Mouse (Mus musculus): ENCODE results near the gene Sowaha. TPM values are rescaled to one million over a fixed set of nuclear protein-coding genes. Genes with fewer than 3 reads are reported as not detected.
"Not testable (repeated sequence)": the region's sequence is repeated elsewhere in the genome, so short reads cannot be mapped to it uniquely, and the experiment has no call there.

Sowaha gene
- polyA plus RNA-seq, 1 experiment from 2014 or later = 0.62 TPM

DNA sequence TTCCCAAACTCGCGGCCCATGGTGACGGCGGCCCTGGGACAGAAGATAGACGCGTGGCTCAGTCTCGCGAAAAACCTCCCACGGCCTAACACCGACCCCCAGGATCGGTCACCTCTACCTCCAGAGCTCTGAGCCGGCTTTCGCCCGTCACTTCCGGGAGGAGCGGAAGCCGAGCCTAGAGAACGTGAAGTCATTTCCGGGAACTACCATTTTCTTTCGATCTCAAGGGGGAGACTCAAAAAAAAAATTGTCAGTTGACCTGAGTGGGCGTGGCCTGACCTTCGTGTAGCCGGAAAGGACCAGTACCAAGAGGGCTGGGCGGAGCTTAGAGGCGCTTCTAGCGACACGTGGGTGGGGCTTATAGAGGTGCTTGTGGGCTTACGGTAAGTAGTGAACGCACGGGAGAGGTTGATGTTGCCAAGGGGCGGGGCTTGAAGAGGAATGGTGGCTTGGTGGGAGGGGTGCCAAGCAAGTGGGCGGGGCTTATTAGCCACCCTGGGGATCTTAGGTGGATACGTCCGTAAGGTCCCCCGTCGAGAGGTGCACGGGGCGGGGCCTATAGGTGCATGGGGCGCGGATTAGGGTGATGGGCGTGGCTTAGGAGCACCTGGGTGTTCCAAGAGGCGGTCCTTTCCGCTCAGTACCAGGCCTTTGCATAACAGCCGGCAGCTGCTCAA is 49.3 kb downstream of the Sowaha start, which contains the start of the genes Uqcrq and Gdf9:
Uqcrq (minus strand) TSS at position 162 of the 677 bp plus-strand sequence.
Gdf9 (plus strand) TSS at position 354 of the 677 bp plus-strand sequence.
- peak within 1 kb of the TSS; percentile 86 for H3K27ac ChIP-seq (ENCODE audit: low read length)
- peak within 1 kb of the TSS; percentile 82 for H3K9ac ChIP-seq (replicated peaks; ENCODE audit: low read depth)
- H3K36me3 ChIP-seq (ENCODE audit: insufficient read depth, low read length) = no peaks in the 10 kb centered on the region
- H3K4me2 ChIP-seq (replicated peaks; ENCODE audit: low read depth, low read length) = peak within 1 kb of the TSS; percentile 65
- H3K9me3 ChIP-seq (ENCODE audit: low read length) = no peaks in the 10 kb centered on the region
- no peaks in the 10 kb centered on the region for H3K27me3 ChIP-seq (replicated peaks; ENCODE audit: insufficient read depth, low read length)
- 1% methylated on average over 43 of the region's 44 CpGs for WGBS
- ATAC-seq (peak; percentile 95), DNase-seq (ENCODE audit: low spot score) (peak; percentile 100)
- H3K4me1 ChIP-seq (ENCODE audit: insufficient read depth, low read depth, low read length) = 0 out of 2 replicates have a peak, but pooled peaks cover 4% of the 10 kb centered on the region
- peak; percentile 81 for TF ChIP-seq EP300 (IDR thresholded peaks at IDR 0.05)
- no peak for TF ChIP-seq CTCF (IDR thresholded peaks at IDR 0.05)
- peak within 1 kb of the TSS; percentile 71 for H3K4me3 ChIP-seq (ENCODE audit: low read depth, low read length)

DNA sequence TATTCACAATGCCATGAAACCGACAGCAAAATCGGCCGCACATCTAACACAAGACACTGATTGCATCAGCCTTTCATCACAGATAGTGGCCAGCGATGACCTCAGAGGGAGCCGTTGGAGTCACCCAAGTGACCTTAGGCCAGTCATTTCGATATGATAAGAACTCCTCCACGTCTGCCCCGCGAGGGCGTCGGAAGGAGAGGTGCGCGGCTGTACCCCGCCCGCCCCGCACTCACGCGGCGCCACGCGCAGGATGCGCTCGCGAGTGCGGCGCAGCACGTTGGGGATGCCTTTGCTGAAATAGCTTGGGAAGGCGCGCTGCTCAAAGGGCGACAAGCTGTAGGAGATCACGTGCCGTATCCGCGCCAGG is 49.8 kb downstream of the Sowaha start:
- no peaks in the 10 kb centered on the region for H3K9me3 ChIP-seq (ENCODE audit: low read length)
- peak; percentile 33 for ATAC-seq
- DNase-seq (ENCODE audit: low spot score) = no peak
- no peak for TF ChIP-seq CTCF (IDR thresholded peaks at IDR 0.05)
- under 1% methylated on average over 34 of the region's 34 CpGs for WGBS
- H3K36me3 ChIP-seq (ENCODE audit: insufficient read depth, low read length) = no peaks in the 10 kb centered on the region
- no peaks in the 10 kb centered on the region for H3K27me3 ChIP-seq (replicated peaks; ENCODE audit: insufficient read depth, low read length)
- H3K4me2 ChIP-seq (replicated peaks; ENCODE audit: low read depth, low read length) = peak overlapping the region; percentile 65
- 0 out of 2 replicates have a peak, but pooled peaks cover 4% of the 10 kb centered on the region for H3K4me1 ChIP-seq (ENCODE audit: insufficient read depth, low read depth, low read length)
- H3K4me3 ChIP-seq (ENCODE audit: low read depth, low read length) = peak overlapping the region; percentile 71
- H3K27ac ChIP-seq (ENCODE audit: low read length) = peak overlapping the region; percentile 86
- H3K9ac ChIP-seq (replicated peaks; ENCODE audit: low read depth) = peak overlapping the region; percentile 82

DNA sequence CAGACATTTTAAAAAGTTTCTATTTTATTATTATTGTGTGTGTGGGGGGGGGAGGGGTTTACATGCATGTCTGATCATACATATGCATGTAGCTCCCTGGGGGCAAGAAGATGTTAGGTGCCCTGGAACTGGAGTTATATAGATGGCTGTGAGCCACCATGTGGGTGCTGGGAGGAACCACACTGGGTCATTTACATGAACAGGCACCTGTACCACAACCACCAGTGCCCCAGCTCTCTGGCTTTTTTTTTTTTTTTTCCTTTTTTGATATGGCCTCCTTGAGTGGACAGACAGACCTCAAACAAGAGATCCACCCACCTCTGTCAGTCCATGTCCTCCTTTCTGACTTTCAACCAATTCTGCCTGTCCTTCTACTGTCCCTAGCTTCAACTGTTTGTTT is 50.9 kb downstream of the Sowaha start:
- Histone ChIP-seq H3K27me3 (replicated peaks; ENCODE audit: insufficient read depth, low read length) (no peaks in the 10 kb centered on the region), H3K36me3 (ENCODE audit: insufficient read depth, low read length) (no peaks in the 10 kb centered on the region), H3K27ac (ENCODE audit: low read length) (no peak overlapping the region), H3K9ac (replicated peaks; ENCODE audit: low read depth) (no peak overlapping the region), H3K4me1 (ENCODE audit: insufficient read depth, low read depth, low read length) (0 out of 2 replicates have a peak, but pooled peaks cover 4% of the 10 kb centered on the region), H3K4me3 (ENCODE audit: low read depth, low read length) (no peak overlapping the region), H3K9me3 (ENCODE audit: low read length) (no peaks in the 10 kb centered on the region), H3K4me2 (replicated peaks; ENCODE audit: low read depth, low read length) (no peak overlapping the region)
- DNase-seq (ENCODE audit: low spot score) (no peak), ATAC-seq (no peak)
- TF ChIP-seq CTCF (IDR thresholded peaks at IDR 0.05) (no peak), EP300 (IDR thresholded peaks at IDR 0.05) (no peak)

DNA sequence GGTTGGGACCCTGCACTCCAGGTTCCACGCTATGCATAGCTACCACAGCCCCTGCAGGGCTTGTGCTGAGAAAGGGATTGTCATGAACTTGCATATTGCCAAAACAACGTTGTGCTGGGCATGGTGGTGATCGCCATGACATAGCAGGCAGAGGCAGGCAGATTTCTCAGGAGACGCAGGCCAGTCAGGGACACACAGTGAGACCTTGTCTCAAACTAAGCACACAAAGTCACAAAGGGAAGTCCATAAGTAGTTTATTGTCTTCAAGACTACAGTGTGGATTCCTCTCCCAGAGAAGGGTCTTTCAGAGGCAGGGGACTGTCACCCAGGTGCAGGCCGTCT is 51.4 kb downstream of the Sowaha start:
- H3K27ac ChIP-seq (ENCODE audit: low read length) = no peak overlapping the region
- ATAC-seq (no peak), DNase-seq (ENCODE audit: low spot score) (no peak)
- H3K9ac ChIP-seq (replicated peaks; ENCODE audit: low read depth) = no peak overlapping the region
- no peaks in the 10 kb centered on the region for H3K36me3 ChIP-seq (ENCODE audit: insufficient read depth, low read length)
- H3K27me3 ChIP-seq (replicated peaks; ENCODE audit: insufficient read depth, low read length) = no peaks in the 10 kb centered on the region
- H3K9me3 ChIP-seq (ENCODE audit: low read length) = no peaks in the 10 kb centered on the region
- no peak overlapping the region for H3K4me2 ChIP-seq (replicated peaks; ENCODE audit: low read depth, low read length)
- WGBS = 91% methylated on average over 5 of the region's 5 CpGs
- H3K4me1 ChIP-seq (ENCODE audit: insufficient read depth, low read depth, low read length) = 0 out of 2 replicates have a peak, but pooled peaks cover 4% of the 10 kb centered on the region
- H3K4me3 ChIP-seq (ENCODE audit: low read depth, low read length) = no peak overlapping the region
- TF ChIP-seq EP300 (IDR thresholded peaks at IDR 0.05) (no peak), CTCF (IDR thresholded peaks at IDR 0.05) (no peak)

DNA sequence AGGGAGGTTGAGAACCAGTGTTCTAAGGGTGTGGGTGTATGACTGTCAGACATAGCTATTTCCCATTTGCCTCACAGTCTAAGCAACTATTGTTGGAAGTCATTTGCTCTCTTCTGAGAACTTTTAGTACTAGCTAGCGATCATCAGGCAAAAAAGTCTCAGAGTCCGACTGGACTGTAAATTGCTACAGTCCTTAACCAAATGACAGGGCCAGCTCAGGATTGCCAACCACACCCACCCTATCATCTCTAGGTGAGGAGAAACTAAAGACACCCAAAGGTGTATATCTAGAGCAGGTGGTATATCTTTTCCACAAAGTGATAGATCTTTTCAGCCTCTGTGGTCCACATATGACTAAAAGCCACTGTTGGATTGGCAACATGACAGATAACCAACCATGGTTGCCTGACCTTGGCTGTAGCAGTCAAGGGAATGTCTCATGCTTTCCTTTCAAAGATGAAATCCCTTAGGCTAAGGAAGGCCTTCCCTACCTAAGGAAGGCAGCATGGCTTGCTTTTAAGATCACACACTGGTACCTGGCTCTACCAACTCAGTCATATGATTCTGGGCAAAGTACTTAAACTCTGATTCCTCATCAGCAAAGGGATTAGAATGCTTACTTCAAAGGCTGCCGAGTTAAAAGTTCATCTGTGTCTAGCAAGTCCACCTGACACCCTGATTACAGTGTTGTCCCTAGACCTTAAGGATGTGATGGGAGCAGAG is 51.9 kb downstream of the Sowaha start:
- H3K27ac ChIP-seq (ENCODE audit: low read length) = no peak overlapping the region
- H3K9ac ChIP-seq (replicated peaks; ENCODE audit: low read depth) = no peak overlapping the region
- 94% methylated on average over 3 of the region's 3 CpGs for WGBS
- no peak overlapping the region for H3K4me2 ChIP-seq (replicated peaks; ENCODE audit: low read depth, low read length)
- no peak for ATAC-seq
- 0 out of 2 replicates have a peak, but pooled peaks cover 4% of the 10 kb centered on the region for H3K4me1 ChIP-seq (ENCODE audit: insufficient read depth, low read depth, low read length)
- no peaks in the 10 kb centered on the region for H3K36me3 ChIP-seq (ENCODE audit: insufficient read depth, low read length)
- no peak for DNase-seq (ENCODE audit: low spot score)
- H3K9me3 ChIP-seq (ENCODE audit: low read length) = no peaks in the 10 kb centered on the region
- H3K4me3 ChIP-seq (ENCODE audit: low read depth, low read length) = no peak overlapping the region
- TF ChIP-seq CTCF (IDR thresholded peaks at IDR 0.05) = no peak
- no peak for TF ChIP-seq EP300 (IDR thresholded peaks at IDR 0.05)
- no peaks in the 10 kb centered on the region for H3K27me3 ChIP-seq (replicated peaks; ENCODE audit: insufficient read depth, low read length)

DNA sequence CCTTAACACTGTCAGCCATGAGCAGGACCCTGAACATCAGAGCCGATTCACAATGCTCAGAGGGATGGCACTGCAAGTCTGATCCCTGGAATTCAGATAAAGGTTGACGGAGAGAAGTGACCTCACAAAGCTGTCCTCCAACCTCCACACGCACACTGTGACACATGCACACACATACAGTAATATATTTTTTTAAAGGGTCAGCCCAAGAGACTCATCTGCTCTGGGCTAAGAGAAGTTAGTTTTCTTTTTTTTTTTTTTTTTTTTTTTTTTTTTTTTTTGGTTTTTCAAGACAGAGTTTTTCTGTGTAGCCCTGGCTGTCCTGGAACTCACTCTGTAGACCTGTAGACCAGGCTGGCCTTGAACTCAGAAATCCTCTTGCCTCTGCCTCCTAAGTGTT is 53.2 kb downstream of the Sowaha start:
- H3K36me3 ChIP-seq (ENCODE audit: insufficient read depth, low read length); H3K4me3 ChIP-seq (ENCODE audit: low read depth, low read length); H3K9ac ChIP-seq (replicated peaks; ENCODE audit: low read depth); H3K9me3 ChIP-seq (ENCODE audit: low read length); H3K27me3 ChIP-seq (replicated peaks; ENCODE audit: insufficient read depth, low read length); H3K4me1 ChIP-seq (ENCODE audit: insufficient read depth, low read depth, low read length); DNase-seq (ENCODE audit: low spot score); H3K4me2 ChIP-seq (replicated peaks; ENCODE audit: low read depth, low read length); ATAC-seq; H3K27ac ChIP-seq (ENCODE audit: low read length): not testable (repeated sequence)
- WGBS = 87% methylated on average over 3 of the region's 3 CpGs

Other genes with a start within 250 kb of the Sowaha start
- 42.0 and 42.3 TPM in 2 replicates for gene Hspa4, start 179.8 kb downstream of the Sowaha start, polyA plus RNA-seq (2015; fragmentation: Nextera tagmentation; extraction: Ambion mirVana)
- gene Zcchc10, start 155.6 kb downstream of the Sowaha start, polyA plus RNA-seq (2015; fragmentation: Nextera tagmentation; extraction: Ambion mirVana) = 13.4 and 16.3 TPM in 2 replicates
- 45.3 and 50.9 TPM in 2 replicates for gene Aff4, start 129.4 kb downstream of the Sowaha start, polyA plus RNA-seq (2015; fragmentation: Nextera tagmentation; extraction: Ambion mirVana)
- 0.38 TPM in 1 of 2 replicates, not detected in the other for gene Leap2, start 57.1 kb downstream of the Sowaha start, polyA plus RNA-seq (2015; fragmentation: Nextera tagmentation; extraction: Ambion mirVana)
- 442 and 520 TPM in 2 replicates for gene Uqcrq, start 49.4 kb downstream of the Sowaha start, polyA plus RNA-seq (2015; fragmentation: Nextera tagmentation; extraction: Ambion mirVana)
- gene Gdf9, start 49.3 kb downstream of the Sowaha start, polyA plus RNA-seq (2015; fragmentation: Nextera tagmentation; extraction: Ambion mirVana) = 0.84 and 1.3 TPM in 2 replicates
- 0.10 TPM in 1 of 2 replicates, not detected in the other for gene Gm10447, start 23.2 kb downstream of the Sowaha start, polyA plus RNA-seq (2015; fragmentation: Nextera tagmentation; extraction: Ambion mirVana)
- gene Shroom1, start 23.1 kb downstream of the Sowaha start, polyA plus RNA-seq (2015; fragmentation: Nextera tagmentation; extraction: Ambion mirVana) = 0.88 and 1.0 TPM in 2 replicates
- not detected in 2 replicates for gene Gm9837, start 9.8 kb downstream of the Sowaha start, polyA plus RNA-seq (2015; fragmentation: Nextera tagmentation; extraction: Ambion mirVana)
- not detected in 2 replicates for gene Gm9945, start 108 bp downstream of the Sowaha start, polyA plus RNA-seq (2015; fragmentation: Nextera tagmentation; extraction: Ambion mirVana)
- gene Sept8, start 39.0 kb upstream of the Sowaha start, polyA plus RNA-seq (2015; fragmentation: Nextera tagmentation; extraction: Ambion mirVana) = 13.9 and 15.5 TPM in 2 replicates
- 39.4 and 39.9 TPM in 2 replicates for gene Kif3a, start 87.1 kb upstream of the Sowaha start, polyA plus RNA-seq (2015; fragmentation: Nextera tagmentation; extraction: Ambion mirVana)
- gene Il4, start 138.4 kb upstream of the Sowaha start, polyA plus RNA-seq (2015; fragmentation: Nextera tagmentation; extraction: Ambion mirVana) = 0.64 and 0.79 TPM in 2 replicates
- gene Il13, start 154.4 kb upstream of the Sowaha start, polyA plus RNA-seq (2015; fragmentation: Nextera tagmentation; extraction: Ambion mirVana) = not detected in 2 replicates
- 18.1 and 19.4 TPM in 2 replicates for gene Rad50, start 227.0 kb upstream of the Sowaha start, polyA plus RNA-seq (2015; fragmentation: Nextera tagmentation; extraction: Ambion mirVana)
- gene Il5, start 240.5 kb upstream of the Sowaha start, polyA plus RNA-seq (2015; fragmentation: Nextera tagmentation; extraction: Ambion mirVana) = not detected in 2 replicates

Measured in lung, postnatal 0 days (tissue).